Mouse (Mus musculus) liver, embryonic 14.5 days (tissue): ENCODE measurements around the gene Ino80b.

Source experiments
- CTCF ChIP-seq: IDR thresholded peaks from 2 replicates; pipeline ENCODE4 v1.5.1; 2016; ENCODE audit warnings: antibody characterized with exemption, low read depth, control low read depth
- EP300 ChIP-seq: IDR thresholded peaks from 2 replicates; pipeline ENCODE4 v1.6.1; 2016; ENCODE audit warnings: antibody characterized with exemption, low read depth

GRCm38 (mm10) chr6:83138056-83138455 is 12.8 kb upstream of the Ino80b start:
- TF ChIP-seq CTCF (peak; percentile 23; the same call in 1 of the 2 replicates), EP300 (no peak)
